Mouse (Mus musculus): ENCODE measurements at regions not wholly inside any gene's neighbourhood (a gene's known extent, or its start where the extent isn't known, plus 50 kb on each side); places are given as distances from the start of the nearest gene placed in this dataset.

GRCm38 (mm10) chr8:35088380-35089244 lies 677.0 kb upstream of the Gm19410 start:
- Histone ChIP-seq H3K79me2 (ENCODE audit: control insufficient read depth, insufficient read depth, low read length, poor library complexity) (no peaks in the 10 kb centered on the region), H3K27me3 (ENCODE audit: control insufficient read depth in 1 of 2, insufficient read depth in 2 of 2, low read length in 2 of 2) (no peaks in the 10 kb centered on the region), H3K4me3 (ENCODE audit: control insufficient read depth in 1 of 2, insufficient read depth in 1 of 2, low read depth in 2 of 2, low read length in 2 of 2) (no peak overlapping the region), H3K4me1 (ENCODE audit: control insufficient read depth in 1 of 2, insufficient read depth in 2 of 2, low read length in 2 of 2) (no peaks in the 10 kb centered on the region), H3K9ac (ENCODE audit: control insufficient read depth, low read depth, low read length, poor library complexity, severe bottlenecking) (no peak overlapping the region), H3K9me3 (replicated peaks; ENCODE audit: insufficient read depth, low read length) (no peaks in the 10 kb centered on the region), H3K36me3 (ENCODE audit: control insufficient read depth in 1 of 2, insufficient read depth in 2 of 2, low read length in 2 of 2) (no peaks in the 10 kb centered on the region), H3K27ac (ENCODE audit: control insufficient read depth, low read depth, low read length) (no peak overlapping the region)
- TF ChIP-seq JUND (IDR thresholded peaks at IDR 0.05; ENCODE audit: low read depth, low read length) = no peak
- TF ChIP-seq NELFE (IDR thresholded peaks at IDR 0.05; ENCODE audit: low read depth, low read length) = no peak
- TF ChIP-seq GATA1 (IDR thresholded peaks at IDR 0.05; ENCODE audit: low read depth, low read length) = no peak
- TF ChIP-seq SIN3A (IDR thresholded peaks at IDR 0.05; ENCODE audit: low read length) = no peak
- TF ChIP-seq POLR2AphosphoS2 (IDR thresholded peaks at IDR 0.05; ENCODE audit: low read length) = no peak
- TF ChIP-seq MXI1 (IDR thresholded peaks at IDR 0.05; ENCODE audit: low read depth, low read length) = no peak
- no peak for TF ChIP-seq E2F4 (IDR thresholded peaks at IDR 0.05; ENCODE audit: borderline replicate concordance, low read depth, low read length)
- no peak for TF ChIP-seq TBP (IDR thresholded peaks at IDR 0.05; ENCODE audit: low read depth, low read length)
- no peak for TF ChIP-seq ZKSCAN1 (IDR thresholded peaks at IDR 0.05; ENCODE audit: low read depth, low read length)
- TF ChIP-seq RCOR1 (IDR thresholded peaks at IDR 0.05; ENCODE audit: low read depth, low read length) = no peak
- TF ChIP-seq POLR2AphosphoS5 (IDR thresholded peaks at IDR 0.05; ENCODE audit: borderline replicate concordance, low read depth, low read length) = no peak
- no peak for TF ChIP-seq CHD2 (IDR thresholded peaks at IDR 0.05; ENCODE audit: low read length)
- no peak for TF ChIP-seq ZNF384 (IDR thresholded peaks at IDR 0.05; ENCODE audit: low read depth, low read length)
- TF ChIP-seq TCF12 (IDR thresholded peaks at IDR 0.05; ENCODE audit: low read depth, low read length) = no peak
- no peak for TF ChIP-seq HCFC1 (IDR thresholded peaks at IDR 0.05; ENCODE audit: low read depth, low read length)
- DNase-seq (ENCODE audit: low read depth, low spot score) = no peak

GRCm38 (mm10) chr8:35089519-35089918 lies 676.1 kb upstream of the Gm19410 start:
- no peaks in the 10 kb centered on the region for H3K27me3 ChIP-seq (ENCODE audit: control insufficient read depth in 1 of 2, insufficient read depth in 2 of 2, low read length in 2 of 2)
- no peaks in the 10 kb centered on the region for H3K79me2 ChIP-seq (ENCODE audit: control insufficient read depth, insufficient read depth, low read length, poor library complexity)
- H3K27ac ChIP-seq (ENCODE audit: control insufficient read depth, low read depth, low read length) = no peak overlapping the region
- H3K36me3 ChIP-seq (ENCODE audit: control insufficient read depth in 1 of 2, insufficient read depth in 2 of 2, low read length in 2 of 2) = no peaks in the 10 kb centered on the region
- no peak for DNase-seq (ENCODE audit: low read depth, low spot score)
- no peak overlapping the region for H3K4me3 ChIP-seq (ENCODE audit: control insufficient read depth in 1 of 2, insufficient read depth in 1 of 2, low read depth in 2 of 2, low read length in 2 of 2)
- TF ChIP-seq MEF2A (IDR thresholded peaks at IDR 0.05; ENCODE audit: extremely low read depth, insufficient replicate concordance, low read depth, low read length, poor library complexity, severe bottlenecking) (no peak), CHD2 (IDR thresholded peaks at IDR 0.05; ENCODE audit: low read length) (no peak), SMC3 (IDR thresholded peaks at IDR 0.05; ENCODE audit: low read depth, low read length) (no peak), POLR2AphosphoS5 (IDR thresholded peaks at IDR 0.05; ENCODE audit: borderline replicate concordance, low read depth, low read length) (no peak), MAFK (IDR thresholded peaks at IDR 0.05; ENCODE audit: borderline replicate concordance, low read depth, low read length) (no peak), E2F4 (IDR thresholded peaks at IDR 0.05; ENCODE audit: borderline replicate concordance, low read depth, low read length) (no peak), RCOR1 (IDR thresholded peaks at IDR 0.05; ENCODE audit: low read depth, low read length) (no peak), ETS1 (IDR thresholded peaks at IDR 0.05; ENCODE audit: low read depth, low read length) (no peak), BHLHE40 (IDR thresholded peaks at IDR 0.05; ENCODE audit: borderline replicate concordance, low read depth, low read length) (no peak), TCF12 (IDR thresholded peaks at IDR 0.05; ENCODE audit: low read depth, low read length) (no peak), CHD1 (IDR thresholded peaks at IDR 0.05; ENCODE audit: low read depth, low read length) (no peak), JUND (IDR thresholded peaks at IDR 0.05; ENCODE audit: low read depth, low read length) (no peak), KAT2A (conservative IDR thresholded peaks at IDR 0.05; ENCODE audit: low read depth, low read length) (no peak)
- H3K9ac ChIP-seq (ENCODE audit: control insufficient read depth, low read depth, low read length, poor library complexity, severe bottlenecking) = no peak overlapping the region
- H3K4me1 ChIP-seq (ENCODE audit: control insufficient read depth in 1 of 2, insufficient read depth in 2 of 2, low read length in 2 of 2) = no peaks in the 10 kb centered on the region
- H3K9me3 ChIP-seq (replicated peaks; ENCODE audit: insufficient read depth, low read length) = no peaks in the 10 kb centered on the region
